Mouse (Mus musculus) forebrain, embryonic 12.5 days (tissue): ENCODE data around the gene Btbd10. TPM values are rescaled to one million over a fixed set of nuclear protein-coding genes. Genes with fewer than 3 reads are reported as not detected.

Experiments
- ATAC-seq: fragments of 200-750 bp; cut with Nextera tagmentation; 2 replicates; pipeline ENCODE4 v1.8.0; 2017; ENCODE audit warnings: moderate TSS enrichment; ENCODE audit not compliant: low FRiP score
- H3K27ac ChIP-seq: fragments of 300-500 bp; sonication (generic); 2 replicates; pipeline ENCODE4 v1.5.1; 2016; ENCODE audit warnings: mild to moderate bottlenecking
- H3K27me3 ChIP-seq: fragments of 300-500 bp; sonication (generic); 2 replicates; pipeline ENCODE4 v1.6.1; 2016; ENCODE audit warnings: mild to moderate bottlenecking
- H3K36me3 ChIP-seq: fragments of 300-500 bp; sonication (generic); replicated peaks from 2 replicates; pipeline ENCODE4 v1.6.1; 2016; ENCODE audit warnings: mild to moderate bottlenecking
- H3K4me1 ChIP-seq: fragments of 300-500 bp; sonication (generic); 2 replicates; pipeline ENCODE4 v1.6.1; 2016
- H3K4me2 ChIP-seq: fragments of 300-500 bp; sonication (generic); 2 replicates; pipeline ENCODE4 v1.6.1; 2016; ENCODE audit warnings: mild to moderate bottlenecking, moderate library complexity
- H3K4me3 ChIP-seq: fragments of 300-500 bp; sonication (generic); replicated peaks from 2 replicates; pipeline ENCODE4 v1.5.1; 2016; ENCODE audit warnings: mild to moderate bottlenecking
- H3K9ac ChIP-seq: fragments of 300-500 bp; sonication (generic); 2 replicates; pipeline ENCODE4 v1.6.1; 2016; ENCODE audit warnings: mild to moderate bottlenecking
- H3K9me3 ChIP-seq: fragments of 300-500 bp; sonication (generic); 2 replicates; pipeline ENCODE4 v1.6.1; 2016
- WGBS: fragments of 180-500 bp; shearing (Covaris S2); methylation state at CpG from one replicate; pipeline ENCODE4 v1.1.7; 2016; 5-methylcytosine and 5-hydroxymethylcytosine counted together
- polyA plus RNA-seq: library from polyadenylated mRNA; unstranded; fragments of >200 nt; fragmentation: Nextera tagmentation; extraction: Ambion mirVana; gene quantifications from 2 replicates; pipeline ENCODE4 v1.2.1, GENCODE M21; 2016

Gene Btbd10
- polyA plus RNA-seq, 1 experiment from 2014 or later = 37.2 TPM

GRCm38 (mm10) chr7:113289211-113289610 is 80.0 kb downstream of the Btbd10 start:
- Histone ChIP-seq H3K4me2 (no peak overlapping the region), H3K9me3 (no peaks in the 10 kb centered on the region)
- 83% methylated on average over 1 of the region's 1 CpGs for WGBS

GRCm38 (mm10) chr7:113285405-113285804 is 83.8 kb downstream of the Btbd10 start:
- H3K4me3 ChIP-seq = no peak overlapping the region
- 92% methylated on average over 2 of the region's 2 CpGs for WGBS
- no peaks in the 10 kb centered on the region for H3K4me1 ChIP-seq
- peaks cover 11% of the 10 kb centered on the region; the same call in 1 of the 2 replicates for H3K36me3 ChIP-seq
- no peak overlapping the region for H3K9ac ChIP-seq
- no peak for ATAC-seq
- no peak overlapping the region for H3K4me2 ChIP-seq
- H3K27ac ChIP-seq = no peak overlapping the region
- H3K9me3 ChIP-seq = no peaks in the 10 kb centered on the region
- H3K27me3 ChIP-seq = no peaks in the 10 kb centered on the region

More at GRCm38 (mm10) chr7:113289211-113289610, 80.0 kb downstream of the Btbd10 start:
- Histone ChIP-seq H3K4me3 (no peak overlapping the region), H3K27ac (no peak overlapping the region), H3K4me1 (0 out of 2 replicates have a peak, but pooled peaks cover 1% of the 10 kb centered on the region), H3K27me3 (no peaks in the 10 kb centered on the region), H3K36me3 (0 out of 2 replicates have a peak, but pooled peaks cover 5% of the 10 kb centered on the region), H3K9ac (no peak overlapping the region)
- ATAC-seq = no peak

GRCm38 (mm10) chr7:113279246-113279645 is 89.9 kb downstream of the Btbd10 start:
- WGBS = 81% methylated on average over 2 of the region's 2 CpGs
- Histone ChIP-seq H3K4me1 (no peaks in the 10 kb centered on the region), H3K27me3 (no peaks in the 10 kb centered on the region), H3K4me3 (no peak overlapping the region), H3K9ac (no peak overlapping the region), H3K4me2 (no peak overlapping the region), H3K36me3 (peaks cover 6% of the 10 kb centered on the region; the same call in 1 of the 2 replicates), H3K9me3 (no peaks in the 10 kb centered on the region), H3K27ac (no peak overlapping the region)
- no peak for ATAC-seq

GRCm38 (mm10) chr7:113278493-113278892 is 90.7 kb downstream of the Btbd10 start:
- H3K27me3 ChIP-seq = no peaks in the 10 kb centered on the region
- H3K4me3 ChIP-seq = no peak overlapping the region
- no peaks in the 10 kb centered on the region for H3K4me1 ChIP-seq
- H3K4me2 ChIP-seq = no peak overlapping the region
- H3K36me3 ChIP-seq = peaks cover 4% of the 10 kb centered on the region; the same call in 1 of the 2 replicates
- WGBS = 75% methylated on average over 3 of the region's 4 CpGs
- H3K27ac ChIP-seq = no peak overlapping the region
- H3K9ac ChIP-seq = no peak overlapping the region
- no peak for ATAC-seq
- no peaks in the 10 kb centered on the region for H3K9me3 ChIP-seq

- Histone ChIP-seq H3K36me3 (no peaks in the 10 kb centered on the region), H3K4me3 (no peak overlapping the region), H3K4me1 (no peaks in the 10 kb centered on the region), H3K27me3 (no peaks in the 10 kb centered on the region), H3K9me3 (no peaks in the 10 kb centered on the region), H3K4me2 (no peak overlapping the region), H3K27ac (no peak overlapping the region), H3K9ac (no peak overlapping the region)
- 78% methylated on average over 2 of the region's 2 CpGs for WGBS
- no peak for ATAC-seq
These were observed 91.9 kb downstream of the Btbd10 start for GRCm38 (mm10) chr7:113277245-113277644.

GRCm38 (mm10) chr7:113272338-113272997 is 96.7 kb downstream of the Btbd10 start:
- 79% methylated on average over 5 of the region's 6 CpGs for WGBS

GRCm38 (mm10) chr7:113270991-113271390 is 98.2 kb downstream of the Btbd10 start:
- Histone ChIP-seq H3K9ac (no peak overlapping the region), H3K27me3 (no peaks in the 10 kb centered on the region), H3K4me2 (no peak overlapping the region), H3K27ac (no peak overlapping the region), H3K36me3 (no peaks in the 10 kb centered on the region), H3K4me3 (no peak overlapping the region), H3K9me3 (no peaks in the 10 kb centered on the region), H3K4me1 (0 out of 2 replicates have a peak, but pooled peaks cover 4% of the 10 kb centered on the region)
- WGBS = 80% methylated on average over 2 of the region's 2 CpGs
- no peak for ATAC-seq

More at GRCm38 (mm10) chr7:113272338-113272997, 96.7 kb downstream of the Btbd10 start:
- no peak for ATAC-seq
- Histone ChIP-seq H3K4me3 (no peak overlapping the region), H3K27ac (no peak overlapping the region), H3K9ac (no peak overlapping the region), H3K4me2 (no peak overlapping the region), H3K4me1 (0 out of 2 replicates have a peak, but pooled peaks cover 4% of the 10 kb centered on the region), H3K9me3 (no peaks in the 10 kb centered on the region), H3K27me3 (no peaks in the 10 kb centered on the region), H3K36me3 (no peaks in the 10 kb centered on the region)

- Histone ChIP-seq H3K4me1 (0 out of 2 replicates have a peak, but pooled peaks cover 4% of the 10 kb centered on the region), H3K4me2 (no peak overlapping the region), H3K9ac (no peak overlapping the region), H3K27me3 (no peaks in the 10 kb centered on the region), H3K27ac (no peak overlapping the region), H3K9me3 (no peaks in the 10 kb centered on the region), H3K4me3 (no peak overlapping the region), H3K36me3 (no peaks in the 10 kb centered on the region)
- 80% methylated on average over 10 of the region's 10 CpGs for WGBS
- no peak for ATAC-seq
These were observed 98.6 kb downstream of the Btbd10 start for GRCm38 (mm10) chr7:113270551-113270950.

GRCm38 (mm10) chr7:113269921-113270320 is 99.3 kb downstream of the Btbd10 start:
- 0 out of 2 replicates have a peak overlapping the region, but pooled peaks have one; percentile 6 for H3K27ac ChIP-seq
- H3K9ac ChIP-seq = no peak overlapping the region
- no peak for ATAC-seq
- H3K36me3 ChIP-seq = no peaks in the 10 kb centered on the region
- H3K27me3 ChIP-seq = no peaks in the 10 kb centered on the region
- H3K4me1 ChIP-seq = 0 out of 2 replicates have a peak, but pooled peaks cover 4% of the 10 kb centered on the region
- WGBS = 77% methylated on average over 3 of the region's 3 CpGs
- H3K4me2 ChIP-seq = no peak overlapping the region
- no peak overlapping the region for H3K4me3 ChIP-seq
- H3K9me3 ChIP-seq = no peaks in the 10 kb centered on the region

GRCm38 (mm10) chr7:113269081-113269480 is 100.1 kb downstream of the Btbd10 start:
- H3K4me1 ChIP-seq = peaks cover 6% of the 10 kb centered on the region; the same call in 1 of the 2 replicates
- no peaks in the 10 kb centered on the region for H3K27me3 ChIP-seq
- H3K36me3 ChIP-seq = no peaks in the 10 kb centered on the region
- H3K4me2 ChIP-seq = no peak overlapping the region
- H3K4me3 ChIP-seq = no peak overlapping the region
- no peak overlapping the region for H3K9ac ChIP-seq
- H3K9me3 ChIP-seq = no peaks in the 10 kb centered on the region
- H3K27ac ChIP-seq = no peak overlapping the region
- ATAC-seq = no peak

- Histone ChIP-seq H3K27me3 (no peaks in the 10 kb centered on the region), H3K4me1 (peaks cover 6% of the 10 kb centered on the region; the same call in 1 of the 2 replicates), H3K36me3 (no peaks in the 10 kb centered on the region), H3K9me3 (no peaks in the 10 kb centered on the region), H3K9ac (no peak overlapping the region), H3K4me2 (no peak overlapping the region), H3K4me3 (no peak overlapping the region), H3K27ac (no peak overlapping the region)
- no peak for ATAC-seq
- 79% methylated on average over 9 of the region's 9 CpGs for WGBS
These were observed 100.9 kb downstream of the Btbd10 start for GRCm38 (mm10) chr7:113268287-113268686.
